9 mouse cellular contexts compared by ENCODE assay signal in the genomic region with DNA sequence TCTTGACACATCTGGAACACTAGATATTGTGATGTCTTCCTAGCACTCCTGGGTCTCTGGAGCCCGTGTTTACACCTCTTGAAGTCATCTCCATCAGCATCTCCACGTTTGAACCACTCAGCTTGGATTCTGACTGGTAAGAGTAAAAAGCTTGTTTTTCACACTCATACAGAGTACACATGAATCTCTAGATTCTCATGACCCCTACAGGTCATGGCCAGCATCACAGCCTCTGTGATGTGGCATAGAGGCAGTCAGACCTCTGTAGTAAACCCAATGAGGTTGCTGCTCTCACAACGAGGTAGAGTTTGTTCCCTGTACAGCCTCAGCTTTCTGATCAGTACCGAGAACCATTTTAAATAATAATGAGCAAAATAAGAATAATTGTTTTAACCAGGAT.
DNase-seq lines count a peak whose midpoint lies in the region; ATAC-seq lines count a peak whose summit lies in the region.
"Had no signal": no experiment of that assay in that cellular context is flagged by ENCODE, and none has a peak within 500 bp of the region (broad histone marks: within the 10 kb centered on the region; RNA-seq: fewer than 3 reads in every experiment).

No protein-coding gene starts in this region.

- DNase-seq in forebrain, embryonic 14.5 days (ENCODE audit: low spot score): peak; percentile 41
- no peak for DNase-seq in forebrain, embryonic 11.5 days (ENCODE audit: low spot score)
- peak; percentile 42 for DNase-seq in layer of hippocampus, adult 11-12 months (ENCODE audit: low spot score)
- DNase-seq in layer of hippocampus, adult 9-10 months (ENCODE audit: low spot score): no peak
- peak; percentile 47 for DNase-seq in right cerebral cortex, postnatal 14 days
- no peak for DNase-seq in right cerebral cortex, postnatal 25 days
- no peak for DNase-seq in urinary bladder, adult 18-20 months (ENCODE audit: low spot score in 2 of 2)
- DNase-seq: cerebellum, adult 9-11 months had no signal

- no peak overlapping the region for H3K27ac ChIP-seq in forebrain, embryonic 14.5 days (ENCODE audit: low read depth, low read length)
- H3K27ac ChIP-seq in forebrain, embryonic 11.5 days (ENCODE audit: low read depth, low read length): no peak overlapping the region

- H3K36me3 ChIP-seq in forebrain, embryonic 14.5 days (ENCODE audit: control insufficient read depth, insufficient read depth, low read length): no peaks in the 10 kb centered on the region
- H3K36me3 ChIP-seq in forebrain, embryonic 11.5 days (ENCODE audit: control insufficient read depth, insufficient read depth, low read length): no peaks in the 10 kb centered on the region

- peaks cover 4% of the 10 kb centered on the region for H3K4me1 ChIP-seq in forebrain, embryonic 14.5 days (ENCODE audit: control insufficient read depth, insufficient read depth, low read length)
- H3K4me1 ChIP-seq in forebrain, embryonic 11.5 days (replicated peaks; ENCODE audit: control insufficient read depth, insufficient read depth, low read length): no peaks in the 10 kb centered on the region

- no peaks in the 10 kb centered on the region for H3K9me3 ChIP-seq in forebrain, embryonic 14.5 days (replicated peaks; ENCODE audit: control insufficient read depth, low read length)
- no peaks in the 10 kb centered on the region for H3K9me3 ChIP-seq in forebrain, embryonic 11.5 days (ENCODE audit: control insufficient read depth, low read length)

- no peak overlapping the region for H3K4me3 ChIP-seq in forebrain, embryonic 14.5 days (ENCODE audit: low read depth, low read length)
- H3K4me3 ChIP-seq in forebrain, embryonic 11.5 days (ENCODE audit: low read depth, low read length): no peak overlapping the region

- no peaks in the 10 kb centered on the region for H3K27me3 ChIP-seq in forebrain, embryonic 14.5 days (replicated peaks; ENCODE audit: control insufficient read depth, insufficient read depth, low read length)
- no peaks in the 10 kb centered on the region for H3K27me3 ChIP-seq in forebrain, embryonic 11.5 days (ENCODE audit: control insufficient read depth, insufficient read depth, low read length)

- H3K4me2 ChIP-seq in forebrain, embryonic 14.5 days (ENCODE audit: low read length): no peak overlapping the region
- H3K4me2 ChIP-seq in forebrain, embryonic 11.5 days (ENCODE audit: low read depth, low read length, severe bottlenecking): no peak overlapping the region

- H3K9ac ChIP-seq in forebrain, embryonic 14.5 days (ENCODE audit: low read length): no peak overlapping the region
- H3K9ac ChIP-seq in forebrain, embryonic 11.5 days (ENCODE audit: low read length): no peak overlapping the region

- WGBS in forebrain, embryonic 14.5 days: 54% methylated on average over 4 of the region's 4 CpGs
- 52% methylated on average over 4 of the region's 4 CpGs for WGBS in forebrain, embryonic 11.5 days

- no peak for ATAC-seq in forebrain, embryonic 14.5 days
- no peak for ATAC-seq in forebrain, embryonic 11.5 days (replicated peaks; ENCODE audit: low FRiP score)
- no peak for ATAC-seq in monocyte, adult 5-6 weeks (replicated peaks; ENCODE audit: insufficient number of reproducible peaks, low FRiP score, low TSS enrichment, poor library complexity, severe bottlenecking)

Comparison
In these comparisons a context has a peak if more than half of its experiments do, and no peak if none do; other contexts are left out.
1. DNase-seq: peak in forebrain, embryonic 14.5 days (single experiment), layer of hippocampus, adult 11-12 months (single experiment) and right cerebral cortex, postnatal 14 days (single experiment); none in forebrain, embryonic 11.5 days (single experiment), layer of hippocampus, adult 9-10 months (single experiment), right cerebral cortex, postnatal 25 days (single experiment) and urinary bladder, adult 18-20 months (0 of 2).